Mouse (Mus musculus) embryo, embryonic 10.5 days (tissue): ENCODE data around the gene Gm11567.
"Not testable (repeated sequence)": the region's sequence is repeated elsewhere in the genome, so short reads cannot be mapped to it uniquely, and the experiment has no call there.

Source experiments
- DNase-seq: peaks from one replicate; pipeline ENCODE4 v3.0.0-alpha.2; 2015; ENCODE audit warnings: low spot score

Gene Gm11567

DNA sequence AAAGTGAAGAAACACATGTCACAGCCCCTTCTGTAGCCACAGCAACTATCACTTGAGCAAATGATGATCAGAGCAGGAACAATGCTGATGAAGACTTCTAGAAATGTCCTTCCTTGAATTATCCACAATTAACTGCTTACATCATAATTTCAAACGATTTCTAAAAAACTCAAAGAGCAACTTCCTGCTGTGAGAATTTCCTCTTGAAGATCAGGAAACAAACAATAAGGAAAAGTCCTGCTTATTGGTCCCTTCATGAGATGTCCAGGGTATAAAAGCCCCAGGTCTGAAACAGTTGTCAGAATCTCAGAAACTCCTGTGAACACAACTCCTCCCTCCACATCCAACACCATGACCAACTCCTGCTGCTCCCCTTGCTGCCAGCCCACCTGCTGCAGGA is at the start of gene Gm11567:
Gene Gm11567, plus strand, starts transcription at position 301 of the 400 bp plus-strand sequence.
- not testable (repeated sequence) for DNase-seq

DNA sequence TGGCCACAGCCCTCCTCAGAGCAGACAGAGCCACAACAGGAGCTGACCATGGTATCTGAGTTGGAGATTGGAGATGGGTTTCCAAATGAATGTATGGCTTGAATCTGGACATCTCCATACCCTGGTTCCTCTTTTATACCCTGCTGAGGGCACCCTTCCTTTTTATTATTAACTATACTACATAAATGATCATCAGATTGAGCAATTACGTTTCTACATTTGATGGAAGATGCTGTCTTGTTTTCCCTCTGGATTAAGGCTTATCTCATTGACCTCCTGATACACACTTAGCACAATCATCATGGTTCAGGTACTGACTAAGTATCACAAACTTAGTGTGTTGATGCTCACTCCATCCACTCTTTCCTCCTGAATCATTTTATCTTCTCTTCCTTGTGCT is 41.0 kb upstream of the Gm11567 start, which contains the start of gene 2300003K06Rik:
Gene 2300003K06Rik, minus strand, starts transcription at position 101 of the 400 bp plus-strand sequence.
- DNase-seq, result no peak

GRCm38 (mm10) chr11:99842185-99842584 is 36.8 kb upstream of the Gm11567 start:
- DNase-seq, result peak; percentile 1

GRCm38 (mm10) chr11:99846746-99847145 is 32.2 kb upstream of the Gm11567 start:
- DNase-seq, result no peak

- no peak for DNase-seq
Observed at GRCm38 (mm10) chr11:99851508-99851907, 27.5 kb upstream of the Gm11567 start, which contains the start of gene Krtap4-16. Krtap4-16 (minus strand) TSS chr11:99851608.

DNA sequence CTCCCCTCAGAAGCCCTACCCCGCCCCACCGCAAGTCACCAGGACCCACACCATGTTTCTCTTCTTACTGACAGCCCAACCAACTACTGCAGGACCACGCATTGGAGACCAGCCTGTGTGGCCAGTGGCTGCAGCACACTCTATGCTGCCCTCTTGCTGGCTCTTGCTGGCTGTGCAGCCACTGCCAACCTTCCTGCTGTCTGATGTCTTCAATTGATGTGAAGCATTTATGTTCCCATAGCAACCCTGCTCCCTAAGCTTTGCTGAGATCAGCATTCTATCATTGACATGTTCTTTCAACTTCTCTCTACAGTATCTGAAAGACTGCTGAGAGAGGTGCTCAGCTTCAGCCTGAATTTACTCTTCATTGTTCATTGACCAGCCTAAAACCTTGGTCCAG is 24.9 kb upstream of the Gm11567 start:
- DNase-seq, result peak; percentile 46

GRCm38 (mm10) chr11:99857617-99858016 is 21.4 kb upstream of the Gm11567 start, which contains the start of gene Gm11568:
Gm11568 (plus strand) TSS chr11:99857917.
- no peak for DNase-seq

DNA sequence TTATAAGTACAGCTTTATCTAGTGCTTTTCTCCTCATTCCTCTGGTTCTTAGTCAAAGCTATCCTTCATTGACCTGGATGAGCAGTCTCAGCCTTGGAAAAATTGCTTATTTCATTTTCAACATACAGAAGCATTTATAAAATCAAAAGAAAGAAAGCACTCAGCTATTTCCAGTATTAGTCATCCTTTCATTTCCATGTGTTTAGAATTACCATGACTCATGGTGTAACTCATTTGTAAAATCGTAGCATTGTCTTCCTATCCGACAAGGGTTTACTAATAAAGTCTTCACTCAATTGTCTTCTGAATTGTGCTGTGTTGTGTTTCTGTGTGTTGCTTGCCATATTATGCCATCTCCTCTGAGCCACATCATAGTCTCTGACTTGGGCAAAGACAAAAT is 20.2 kb upstream of the Gm11567 start:
- DNase-seq, result no peak

- not testable (repeated sequence) for DNase-seq
Observed at GRCm38 (mm10) chr11:99864176-99864575, 14.8 kb upstream of the Gm11567 start, which contains the start of gene Gm11559. Gm11559 (plus strand) TSS chr11:99864476.

DNA sequence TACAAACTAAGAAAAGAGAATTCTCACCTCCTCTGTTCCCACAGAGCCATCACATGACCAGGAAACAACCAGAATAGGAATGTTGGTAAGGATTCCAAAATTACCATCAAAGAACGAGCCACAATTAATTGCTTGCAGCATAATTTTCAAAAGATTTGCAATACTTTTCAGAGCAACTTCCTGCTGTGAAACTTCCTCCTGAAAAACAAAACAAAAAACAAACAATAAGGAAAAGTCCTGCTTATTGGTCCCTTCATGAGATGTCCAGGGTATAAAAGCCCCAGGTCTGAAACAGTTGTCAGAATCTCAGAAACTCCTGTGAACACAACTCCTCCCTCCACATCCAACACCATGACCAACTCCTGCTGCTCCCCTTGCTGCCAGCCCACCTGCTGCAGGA is 5.9 kb upstream of the Gm11567 start, which contains the start of gene Krtap9-1:
Gene Krtap9-1, plus strand, starts transcription at position 301 of the 400 bp plus-strand sequence.
- DNase-seq, result not testable (repeated sequence)

- no peak for DNase-seq
Observed at GRCm38 (mm10) chr11:99907620-99908019, 28.6 kb downstream of the Gm11567 start, which contains the start of gene Krtap31-1. Krtap31-1 (plus strand) TSS chr11:99907920.

DNA sequence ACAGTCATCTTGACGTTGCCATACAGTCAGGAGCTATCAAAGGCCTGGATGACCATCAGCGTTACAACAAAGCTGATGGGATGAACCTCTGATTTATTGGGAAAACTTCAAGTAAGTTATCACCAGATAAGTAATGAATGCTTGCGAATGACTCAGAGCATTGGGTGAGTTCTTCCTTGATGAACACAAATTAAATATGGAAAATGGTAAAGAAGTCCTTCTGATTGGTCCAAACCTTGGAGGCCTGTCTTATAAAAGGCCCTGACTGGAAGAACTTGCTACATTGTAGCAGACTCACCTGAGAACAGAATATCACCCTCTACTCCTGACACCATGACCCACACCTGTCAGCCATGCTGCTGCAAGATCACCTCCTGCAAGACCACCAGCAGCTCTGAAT is 35.5 kb downstream of the Gm11567 start, which contains the start of gene Gm11565:
Gene Gm11565, plus strand, starts transcription at position 301 of the 400 bp plus-strand sequence.
- DNase-seq, result no peak
